Mouse (Mus musculus) thymus, adult 2 months (tissue): Measurements from ENCODE around the gene Ppif. TPM values are rescaled to one million over a fixed set of nuclear protein-coding genes. Genes with fewer than 3 reads are reported as not detected.

Experiments
- DNase-seq: peaks from one replicate; pipeline ENCODE4 v3.0.0; 2021
- H3K27ac ChIP-seq: fragments of 200-500 bp; 2 replicates; pipeline ENCODE4 v1.5.1; 2012; ENCODE audit warnings: low read length, control low read depth; ENCODE audit not compliant: control insufficient read depth, insufficient read depth
- H3K27me3 ChIP-seq: fragments of 200-500 bp; 2 replicates; pipeline ENCODE4 v1.6.1; 2012; ENCODE audit warnings: mild to moderate bottlenecking, low read length, moderate library complexity, mixed read lengths; ENCODE audit not compliant: control insufficient read depth, insufficient read depth
- H3K36me3 ChIP-seq: fragments of 200-500 bp; 2 replicates; pipeline ENCODE4 v1.6.1; 2012; ENCODE audit warnings: mild to moderate bottlenecking, low read length, moderate library complexity; ENCODE audit not compliant: control insufficient read depth, insufficient read depth
- H3K4me1 ChIP-seq: fragments of 200-500 bp; replicated peaks from 2 replicates; pipeline ENCODE4 v1.6.1; 2012; ENCODE audit warnings: low read length; ENCODE audit not compliant: control insufficient read depth, insufficient read depth
- H3K4me3 ChIP-seq: fragments of 200-500 bp; 2 replicates; pipeline ENCODE4 v1.5.1; 2012; ENCODE audit warnings: mild to moderate bottlenecking, low read length, control low read depth, moderate library complexity; ENCODE audit not compliant: control insufficient read depth, insufficient read depth
- CTCF ChIP-seq: fragments of 200-500 bp; IDR thresholded peaks from 2 replicates; pipeline ENCODE4 v1.5.1; 2012; ENCODE audit warnings: mild to moderate bottlenecking, control low read depth, low read length, moderate library complexity, borderline replicate concordance; ENCODE audit not compliant: control insufficient read depth, poor library complexity, insufficient read depth; ENCODE audit errors: extremely low read depth
- POLR2A ChIP-seq: fragments of 200-500 bp; IDR thresholded peaks from 2 replicates; pipeline ENCODE4 v1.6.1; 2012; ENCODE audit warnings: mild to moderate bottlenecking, low read length, control low read depth, moderate library complexity; ENCODE audit not compliant: control insufficient read depth, poor library complexity, insufficient read depth; ENCODE audit errors: extremely low read depth
- WGBS: fragments of 180-500 bp; shearing (Covaris S2); methylation state at CpG from one replicate; pipeline ENCODE4 v1.1.7; 2018; 5-methylcytosine and 5-hydroxymethylcytosine counted together
- polyA plus RNA-seq: library from polyadenylated mRNA; depleted of rRNA; stranded (reverse); fragments of >200 nt; gene quantifications from 2 replicates; pipeline ENCODE4 v1.2.3, GENCODE M21; 2012

Ppif gene
- polyA plus RNA-seq, 1 experiment, result 108 TPM

DNA sequence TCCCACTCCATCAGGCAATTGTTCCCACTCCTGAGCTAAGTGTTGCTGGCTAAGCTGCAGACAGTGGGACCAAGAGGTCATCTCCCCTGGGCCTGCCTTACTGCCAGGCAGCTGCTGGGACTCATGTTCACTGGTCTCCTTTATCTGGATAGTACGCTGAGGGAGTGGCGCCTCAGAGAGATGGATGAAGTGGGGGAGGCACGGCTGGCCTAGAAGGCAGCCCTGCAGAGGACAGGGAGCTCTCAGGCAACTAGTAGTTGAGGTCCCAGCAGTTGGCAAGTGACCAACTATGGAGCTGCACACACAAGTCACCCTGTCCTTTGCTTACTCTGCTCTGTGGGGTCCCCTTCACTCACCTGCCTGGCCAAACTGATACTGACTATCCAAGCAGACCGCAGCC is 16.1 kb downstream of the Ppif start:
- 91% methylated on average over 4 of the region's 4 CpGs for WGBS
- TF ChIP-seq CTCF (no peak), POLR2A (no peak)
- Histone ChIP-seq H3K27me3 (no peaks in the 10 kb centered on the region), H3K36me3 (no peaks in the 10 kb centered on the region), H3K27ac (no peak overlapping the region), H3K4me3 (no peak overlapping the region), H3K4me1 (peaks cover 12% of the 10 kb centered on the region)
- DNase-seq, result no peak

DNA sequence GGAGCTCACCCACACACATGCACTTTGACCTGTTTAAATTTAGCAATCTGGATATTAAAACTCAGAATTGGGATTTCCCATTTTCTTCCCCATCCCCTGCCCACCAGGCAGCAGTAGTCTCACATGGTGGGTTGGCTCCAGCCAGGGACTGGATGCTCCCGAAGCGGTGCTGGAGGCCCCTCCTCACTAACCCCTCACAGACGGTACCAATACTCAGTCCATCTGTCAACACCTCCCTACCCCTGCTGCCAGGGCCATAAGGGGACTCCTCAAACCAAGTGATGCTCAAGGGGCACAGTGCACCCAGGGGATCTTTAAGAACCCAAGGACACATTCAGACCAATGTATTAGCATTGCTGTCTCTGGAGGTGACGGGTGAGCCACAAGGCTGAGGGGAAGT is 16.7 kb downstream of the Ppif start:
- no peak for TF ChIP-seq CTCF
- TF ChIP-seq POLR2A, result no peak
- H3K36me3 ChIP-seq, result no peaks in the 10 kb centered on the region
- peaks cover 12% of the 10 kb centered on the region for H3K4me1 ChIP-seq
- no peaks in the 10 kb centered on the region for H3K27me3 ChIP-seq
- WGBS, result 96% methylated on average over 4 of the region's 4 CpGs
- DNase-seq, result no peak
- no peak overlapping the region for H3K4me3 ChIP-seq
- no peak overlapping the region for H3K27ac ChIP-seq

DNA sequence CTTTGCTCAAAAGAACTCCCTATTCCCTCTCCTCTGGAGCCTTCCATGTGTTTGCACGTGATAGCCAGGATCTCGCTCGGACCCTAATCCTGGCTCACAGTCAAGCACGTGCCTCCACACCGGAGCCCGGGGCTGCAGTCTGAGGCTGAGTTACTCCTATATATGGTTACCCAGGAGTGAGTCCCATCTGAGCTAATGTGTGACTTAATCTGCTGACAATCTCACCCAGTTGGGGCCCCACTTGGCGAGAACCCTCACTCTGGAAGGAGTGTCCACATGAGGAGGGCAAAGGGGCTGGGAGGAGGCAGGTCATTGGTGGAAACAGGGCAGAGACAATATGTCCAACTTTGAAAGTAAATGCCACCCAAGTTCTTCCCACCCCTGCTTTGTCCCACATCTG is 17.2 kb downstream of the Ppif start:
- peaks cover 13% of the 10 kb centered on the region for H3K4me1 ChIP-seq
- no peak for DNase-seq
- no peak overlapping the region for H3K27ac ChIP-seq
- 91% methylated on average over 7 of the region's 7 CpGs for WGBS
- no peak for TF ChIP-seq POLR2A
- TF ChIP-seq CTCF, result no peak
- no peaks in the 10 kb centered on the region for H3K36me3 ChIP-seq
- H3K4me3 ChIP-seq, result no peak overlapping the region
- no peaks in the 10 kb centered on the region for H3K27me3 ChIP-seq

DNA sequence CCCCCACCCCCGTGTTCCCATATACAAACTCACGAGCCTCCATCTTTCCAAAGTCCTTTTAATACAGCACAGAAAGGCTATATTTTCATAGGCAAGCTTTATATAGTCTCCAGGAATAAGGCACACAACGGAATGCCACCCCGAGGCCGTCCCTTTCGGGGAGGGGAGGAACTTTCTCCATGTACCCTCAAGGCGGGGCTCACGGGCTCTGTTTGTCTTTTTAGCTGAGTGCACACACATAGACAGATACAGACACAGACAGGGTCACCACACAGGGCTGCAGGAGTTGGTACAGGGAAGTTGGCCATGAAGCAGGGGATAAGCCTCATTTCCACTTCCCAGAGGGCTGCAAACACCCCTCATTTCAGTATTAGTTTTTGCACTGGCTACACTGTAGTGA is 17.6 kb downstream of the Ppif start:
- Histone ChIP-seq H3K27me3 (no peaks in the 10 kb centered on the region), H3K4me1 (peaks cover 16% of the 10 kb centered on the region), H3K36me3 (no peaks in the 10 kb centered on the region), H3K4me3 (no peak overlapping the region), H3K27ac (no peak overlapping the region)
- TF ChIP-seq POLR2A (no peak), CTCF (no peak)
- DNase-seq, result no peak
- WGBS, result 93% methylated on average over 8 of the region's 8 CpGs

DNA sequence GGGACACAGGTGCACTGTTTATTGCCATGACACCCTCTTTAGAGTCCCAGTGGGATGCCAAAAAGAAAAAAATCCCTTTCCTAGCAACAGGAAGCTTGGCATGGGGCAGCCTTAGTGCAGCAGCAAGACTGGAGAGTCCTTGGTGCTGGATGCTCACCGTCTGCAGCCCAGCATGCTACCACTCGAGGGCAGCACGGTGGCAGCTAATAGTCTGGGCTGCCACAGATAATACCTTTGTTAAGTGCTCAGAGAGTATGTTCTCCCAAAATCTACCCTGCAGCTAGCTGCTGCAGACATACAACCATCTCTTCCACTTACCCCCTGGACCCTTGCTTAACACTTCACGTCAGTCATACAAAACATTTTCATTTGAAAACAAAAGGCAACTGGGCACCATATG is 19.5 kb downstream of the Ppif start:
- Histone ChIP-seq H3K4me1 (peaks cover 25% of the 10 kb centered on the region), H3K4me3 (no peak overlapping the region), H3K27me3 (no peaks in the 10 kb centered on the region), H3K36me3 (no peaks in the 10 kb centered on the region), H3K27ac (no peak overlapping the region)
- DNase-seq, result peak; percentile 48
- TF ChIP-seq POLR2A (no peak), CTCF (peak; percentile 74; the same call in 1 of the 2 replicates)
- WGBS, result 52% methylated on average over 4 of the region's 4 CpGs

DNA sequence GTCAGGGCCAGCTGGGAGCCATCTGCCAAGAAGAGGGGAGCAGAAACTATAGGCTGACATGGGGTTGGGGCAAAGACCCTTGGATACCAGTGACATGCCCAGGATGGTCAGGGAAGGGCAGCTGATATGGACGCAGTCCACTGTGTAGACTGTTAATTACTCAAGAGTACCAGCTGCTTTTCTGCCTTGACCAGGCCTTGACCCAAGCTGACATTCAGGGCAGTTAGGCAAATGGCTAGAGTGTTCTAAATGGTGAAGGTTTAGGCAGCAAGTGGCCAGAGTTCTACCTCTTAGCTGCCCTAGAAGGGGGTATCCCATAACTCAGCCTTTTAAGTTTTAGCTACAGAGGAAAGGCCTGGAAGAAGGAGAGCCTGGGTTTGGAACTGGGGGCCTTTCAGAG is 22.6 kb downstream of the Ppif start:
- H3K4me1 ChIP-seq, result peaks cover 39% of the 10 kb centered on the region
- no peak for DNase-seq
- H3K4me3 ChIP-seq, result no peak overlapping the region
- no peak overlapping the region for H3K27ac ChIP-seq
- no peak for TF ChIP-seq POLR2A
- TF ChIP-seq CTCF, result no peak
- no peaks in the 10 kb centered on the region for H3K27me3 ChIP-seq
- H3K36me3 ChIP-seq, result no peaks in the 10 kb centered on the region
- 100% methylated on average over 1 of the region's 1 CpGs for WGBS

DNA sequence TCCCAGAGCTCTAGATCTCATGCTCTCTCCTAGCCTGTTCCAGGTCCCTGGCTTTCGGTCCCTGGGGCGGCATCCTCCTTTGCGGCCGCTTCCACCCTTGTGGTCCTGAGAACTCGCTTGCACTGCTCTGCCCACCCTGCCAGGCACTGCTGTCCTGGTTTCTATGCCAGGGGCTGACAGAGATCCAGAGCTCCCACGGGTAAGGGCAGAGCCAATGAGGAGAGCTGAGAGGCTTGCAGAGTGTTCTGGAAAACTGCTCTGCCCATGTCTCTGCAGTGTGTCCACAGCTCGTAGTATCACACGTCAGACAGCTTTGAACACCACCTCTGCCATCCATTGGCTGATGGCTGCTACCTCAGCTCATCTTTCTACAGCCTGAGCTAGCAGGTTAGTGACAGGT is 23.8 kb downstream of the Ppif start:
- peaks cover 50% of the 10 kb centered on the region for H3K4me1 ChIP-seq
- no peak overlapping the region for H3K4me3 ChIP-seq
- TF ChIP-seq CTCF (no peak), POLR2A (no peak)
- H3K27me3 ChIP-seq, result no peaks in the 10 kb centered on the region
- no peaks in the 10 kb centered on the region for H3K36me3 ChIP-seq
- DNase-seq, result no peak
- WGBS, result 72% methylated on average over 8 of the region's 8 CpGs
- H3K27ac ChIP-seq, result peak overlapping the region; percentile 89
